Mouse (Mus musculus) yolk sac, embryonic 10.5 days (tissue): ENCODE measurements around the gene Cfap221.

ENCODE experiments used
- DNase-seq: peaks from one replicate; pipeline ENCODE4 v3.0.0-alpha.2; 2017; ENCODE audit warnings: low spot score

Gene Cfap221

DNA sequence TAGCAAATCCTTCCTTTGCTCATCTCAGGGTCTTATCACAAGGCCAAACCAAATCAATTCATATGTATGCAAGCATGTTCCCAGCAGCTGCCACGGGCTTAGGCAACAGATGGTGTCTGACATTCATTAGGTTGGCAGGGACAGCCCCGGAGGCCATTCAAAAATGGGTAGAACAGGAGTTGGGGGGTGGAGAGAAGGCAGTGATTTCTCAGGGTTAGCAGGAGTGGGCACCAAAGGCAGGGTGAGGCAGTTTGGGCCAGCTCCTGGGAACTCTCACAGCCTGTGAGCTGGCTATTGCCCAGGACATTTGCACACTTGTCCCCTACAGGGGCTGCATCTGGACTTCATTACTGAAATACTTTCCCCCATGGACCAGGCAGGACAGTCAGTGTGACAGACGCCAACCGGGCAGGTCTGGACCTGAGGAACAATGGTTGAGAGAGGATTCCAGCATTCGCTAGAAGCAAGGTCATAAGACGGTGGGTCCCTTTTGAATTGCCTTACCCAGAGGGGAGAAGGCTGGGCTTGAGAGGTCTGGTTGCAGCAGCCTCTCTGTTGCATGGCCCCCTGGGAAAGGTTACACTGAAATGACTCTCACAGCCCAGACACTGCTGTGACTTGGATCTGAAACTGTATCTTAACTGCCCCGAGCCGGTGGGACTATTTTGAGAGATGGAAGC lies 94.3 kb downstream of the Cfap221 start:
- DNase-seq = no peak

DNA sequence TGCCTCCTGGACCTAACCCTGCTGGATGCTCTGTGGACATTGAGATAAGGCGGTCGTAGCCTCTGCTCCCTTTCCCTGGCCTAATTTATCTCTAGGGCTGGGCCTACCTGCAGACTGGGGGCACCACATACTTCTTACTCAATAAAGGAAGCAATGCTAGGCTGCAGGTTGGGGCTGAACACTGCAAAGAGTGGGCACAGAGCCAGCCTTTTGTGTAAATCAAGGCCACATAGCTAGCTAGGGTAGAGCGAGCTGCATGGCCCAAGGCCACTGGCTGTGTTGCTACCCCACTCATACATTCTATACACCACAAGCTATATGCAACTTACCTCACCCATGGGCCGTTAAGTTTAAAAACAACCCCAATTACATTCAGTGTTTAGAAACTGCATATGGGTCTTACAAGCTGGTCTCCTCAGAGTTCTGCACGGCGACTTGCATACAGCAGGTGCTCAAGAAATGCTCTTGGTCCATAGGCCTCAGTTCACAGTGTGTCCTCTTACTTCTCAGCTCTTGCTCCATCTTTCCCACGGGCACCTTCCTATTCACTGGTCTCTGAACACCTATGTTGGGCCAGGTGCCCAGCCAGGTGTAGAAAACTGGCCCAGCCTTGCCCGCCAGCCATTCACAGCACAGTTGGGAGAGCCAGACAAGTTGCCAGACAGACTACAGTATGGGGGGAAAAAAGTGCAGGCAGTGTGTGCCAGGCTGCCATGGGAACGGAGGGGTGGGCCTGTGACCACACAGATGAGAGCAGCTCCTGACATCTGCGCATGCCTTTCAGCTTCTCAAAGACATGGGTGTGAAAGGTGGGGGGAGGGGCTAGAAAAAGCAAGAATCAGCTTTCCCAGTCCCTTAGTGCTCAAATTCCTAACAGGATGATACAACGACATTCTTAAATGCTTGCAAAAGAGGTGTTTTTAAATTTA lies 97.6 kb downstream of the Cfap221 start:
- DNase-seq = no peak

DNA sequence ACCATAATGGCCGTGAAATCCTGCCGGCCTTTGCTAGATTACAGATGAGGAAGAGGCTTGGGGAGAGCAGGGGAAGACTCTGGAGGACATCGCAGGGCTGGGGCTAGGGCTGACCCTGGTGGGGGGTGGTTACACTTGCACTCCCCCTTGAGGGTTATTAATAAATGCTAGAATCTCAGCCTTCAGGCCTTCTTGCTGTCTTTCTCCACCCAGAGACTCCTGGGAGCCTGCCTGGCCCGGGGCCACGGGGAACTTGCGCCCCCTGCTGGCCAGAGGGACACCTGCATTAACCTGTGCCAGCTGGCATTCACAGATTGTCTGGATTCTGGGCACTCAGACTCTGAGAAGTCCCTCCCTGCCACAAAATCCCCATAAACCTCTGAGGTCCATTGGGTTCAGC lies 102.1 kb downstream of the Cfap221 start:
- DNase-seq = peak; percentile 46

DNA sequence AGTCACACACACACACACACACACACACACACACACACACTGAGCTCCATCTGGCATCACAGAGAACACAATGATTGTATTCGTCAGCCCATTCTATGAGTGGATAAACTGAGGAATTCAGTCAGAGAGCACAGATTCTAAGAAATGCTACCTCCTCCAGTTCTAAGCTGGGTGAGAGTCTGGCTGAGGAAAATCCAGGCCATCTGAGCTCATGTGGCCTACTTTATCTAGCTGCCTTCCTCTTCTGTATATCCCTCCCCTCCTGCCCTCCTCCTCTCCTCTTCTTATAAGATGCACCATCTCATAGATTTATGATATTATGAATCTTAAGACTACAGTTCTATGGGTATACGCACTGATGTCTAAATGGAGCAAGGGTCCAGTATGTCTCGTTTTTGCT lies 103.4 kb downstream of the Cfap221 start:
- DNase-seq = no peak

DNA sequence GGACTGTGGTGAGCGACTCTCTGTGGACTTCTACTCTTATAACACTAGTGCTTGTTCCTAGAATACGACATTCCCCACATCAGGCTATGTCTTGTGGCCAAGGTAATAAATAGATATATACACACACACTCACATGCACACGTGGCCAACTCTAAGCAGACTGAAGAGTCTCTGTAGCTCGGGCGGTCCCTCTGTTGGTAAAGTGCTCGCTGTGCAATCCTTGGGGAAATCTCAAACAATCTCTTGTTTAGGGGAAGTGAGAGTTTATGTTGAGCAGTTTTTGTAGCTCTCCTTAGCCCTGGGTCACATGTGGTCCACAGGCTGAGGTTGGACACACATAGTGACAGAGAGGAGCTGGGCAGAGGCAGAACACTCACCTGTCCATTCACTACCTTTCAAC lies 104.1 kb downstream of the Cfap221 start:
- no peak for DNase-seq

DNA sequence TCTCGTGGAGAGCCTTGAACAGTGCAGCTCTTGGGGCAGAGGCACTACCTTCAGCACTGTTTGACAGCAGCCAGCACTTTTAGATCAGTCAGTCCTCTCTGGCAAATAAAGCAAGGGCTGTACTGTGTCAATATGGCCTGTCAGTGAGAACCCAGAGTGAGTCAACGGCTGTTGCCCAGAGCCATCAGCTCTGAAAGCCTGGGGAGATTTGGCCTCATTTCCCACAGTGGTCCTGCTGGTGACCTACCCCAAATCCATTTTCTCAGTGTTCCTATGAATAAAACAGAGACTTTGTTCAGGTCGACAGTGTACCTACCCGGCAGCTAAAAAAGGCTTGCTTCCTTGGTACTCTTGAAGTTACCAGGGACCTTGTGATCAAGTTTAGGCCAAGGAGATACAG lies 105.2 kb downstream of the Cfap221 start:
- no peak for DNase-seq

DNA sequence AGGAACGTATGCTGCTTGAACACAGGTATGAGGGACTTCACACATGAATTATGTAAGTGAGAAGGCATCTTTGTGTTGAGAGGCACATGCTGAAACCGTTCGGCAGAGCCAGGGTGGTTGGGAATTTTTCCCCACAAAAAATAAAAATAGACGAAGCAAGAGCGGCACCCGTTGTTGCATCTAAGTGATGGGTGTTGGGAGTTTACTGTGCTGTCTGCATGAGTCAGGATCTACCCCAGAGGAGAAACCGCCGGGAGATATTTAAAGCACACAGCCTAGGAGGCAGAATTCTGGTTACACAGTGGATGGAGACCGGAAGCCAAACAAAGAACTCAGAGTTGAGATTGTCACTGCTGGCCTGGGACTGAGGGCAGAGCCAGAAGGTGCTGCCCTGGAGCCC lies 105.9 kb downstream of the Cfap221 start:
- no peak for DNase-seq

DNA sequence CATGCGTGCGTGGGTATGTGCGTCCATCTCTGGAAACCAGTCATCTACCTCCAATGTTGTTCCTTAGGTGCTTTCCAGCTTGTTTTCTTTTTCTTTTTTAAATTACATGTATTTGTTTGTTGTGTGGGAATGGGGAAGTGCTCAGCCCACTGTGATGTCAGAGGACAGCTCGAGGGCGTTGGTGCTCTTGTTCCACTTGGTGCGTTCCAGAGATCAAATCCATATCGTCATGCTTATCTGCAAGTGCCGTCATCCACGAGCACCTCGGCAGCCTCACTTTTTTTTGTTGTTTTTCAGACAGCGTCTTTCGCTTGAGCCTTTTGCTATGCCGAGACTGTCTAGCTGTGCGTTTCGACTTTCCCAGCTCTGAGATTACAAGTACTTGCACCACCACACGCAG lies 107.7 kb downstream of the Cfap221 start:
- DNase-seq = no peak

DNA sequence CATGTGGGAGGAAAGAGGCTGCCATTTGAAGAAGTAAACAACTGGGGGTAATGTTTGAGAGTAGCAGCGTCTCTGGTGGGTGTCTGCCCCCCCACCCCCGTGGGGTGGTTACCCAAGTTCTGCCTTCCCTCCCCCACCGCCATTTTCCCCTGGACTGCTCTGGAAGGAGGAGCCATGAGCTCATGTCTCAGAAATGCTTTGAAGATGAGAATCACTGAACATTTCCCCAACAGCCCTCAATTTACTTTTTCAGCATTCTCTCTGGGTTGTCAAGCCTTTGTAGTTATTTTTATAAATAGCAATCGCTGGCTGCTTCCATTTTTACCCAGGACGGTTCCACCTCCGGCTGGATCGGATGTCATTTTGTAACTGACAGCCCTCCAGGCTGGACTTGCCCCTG lies 110.7 kb downstream of the Cfap221 start:
- DNase-seq = no peak

DNA sequence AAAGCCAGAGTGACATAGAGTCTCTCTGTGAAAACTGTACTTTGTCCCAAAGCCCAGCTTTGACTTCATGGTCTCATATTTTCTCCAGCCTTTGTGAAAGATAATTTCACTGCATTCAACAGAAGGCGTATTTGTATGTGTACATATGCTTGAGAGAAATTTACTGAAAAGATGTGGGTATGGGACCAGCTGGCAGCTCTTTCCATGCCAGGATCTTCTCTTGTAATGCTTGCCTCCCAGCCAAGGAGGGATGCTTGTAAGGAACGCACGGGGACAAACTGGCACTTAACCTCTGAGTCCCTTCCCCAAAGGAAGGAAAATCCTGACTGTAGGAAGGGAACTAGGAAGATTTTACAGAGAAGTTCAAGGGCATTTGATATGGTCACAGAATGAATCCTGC lies 112.8 kb downstream of the Cfap221 start:
- no peak for DNase-seq

DNA sequence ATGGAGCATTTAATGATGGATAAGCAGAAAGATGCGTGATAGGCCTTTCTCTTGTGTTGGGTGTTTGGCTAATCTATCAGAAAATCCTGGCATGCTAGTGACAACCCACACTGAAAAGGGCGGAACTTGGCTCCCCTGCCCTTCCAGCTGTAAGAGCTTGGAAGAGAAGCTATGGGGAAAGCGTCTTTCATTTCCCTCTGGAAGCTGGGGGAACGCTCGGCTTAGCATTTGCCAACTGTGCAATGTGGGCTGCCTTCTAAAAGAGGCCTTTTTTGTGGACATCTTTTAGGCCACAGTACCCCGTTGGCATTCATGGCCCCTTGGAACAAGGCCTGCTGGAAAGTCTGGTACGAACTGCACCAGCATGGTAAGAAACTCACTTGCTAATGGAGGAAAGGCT lies 118.1 kb downstream of the Cfap221 start:
- DNase-seq = no peak

DNA sequence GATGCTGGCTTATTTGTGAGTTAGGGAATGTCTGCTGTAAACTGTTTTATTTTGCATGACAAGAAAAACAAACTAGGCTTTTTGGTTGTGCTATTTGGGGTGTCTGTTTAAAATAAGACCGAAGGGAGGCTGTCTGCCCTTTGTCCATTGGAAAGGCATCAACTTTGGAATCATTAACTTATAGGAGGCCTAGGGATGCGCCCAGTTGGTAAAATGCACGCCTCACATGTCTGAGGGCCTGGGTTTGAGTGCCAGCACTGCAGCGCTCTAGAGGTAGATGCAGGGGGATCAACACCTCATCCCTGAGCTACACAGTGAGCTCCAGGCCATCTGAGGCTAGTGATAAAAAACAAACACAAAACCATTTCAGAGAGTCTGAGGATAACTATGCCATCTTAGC lies 119.6 kb downstream of the Cfap221 start:
- peak; percentile 35 for DNase-seq
